Mouse (Mus musculus) heart, postnatal 0 days (tissue): Measurements from ENCODE around the gene Aoc1. TPM values are rescaled to one million over a fixed set of nuclear protein-coding genes. Genes with fewer than 3 reads are reported as not detected.

Source experiments
- ATAC-seq: fragments of 200-750 bp; cut with Nextera tagmentation; 2 replicates; pipeline ENCODE4 v1.8.0; 2017; ENCODE audit warnings: low read depth, moderate number of reproducible peaks, moderate library complexity; ENCODE audit not compliant: insufficient read depth
- DNase-seq: peaks from one replicate; pipeline ENCODE4 v3.0.0-alpha.2; 2016; ENCODE audit warnings: low spot score
- H3K27ac ChIP-seq: fragments of 300-500 bp; sonication (generic); 2 replicates; pipeline ENCODE4 v1.5.1; 2014; ENCODE audit warnings: low read depth, mild to moderate bottlenecking
- H3K27me3 ChIP-seq: fragments of 300-500 bp; sonication (generic); 2 replicates; pipeline ENCODE4 v1.6.1; 2014; ENCODE audit warnings: low read length, mixed read lengths; ENCODE audit not compliant: control insufficient read depth, insufficient read depth
- H3K36me3 ChIP-seq: fragments of 300-500 bp; sonication (generic); replicated peaks from 2 replicates; pipeline ENCODE4 v1.6.1; 2014; ENCODE audit warnings: low read length, mixed read lengths; ENCODE audit not compliant: control insufficient read depth, insufficient read depth
- H3K4me1 ChIP-seq: fragments of 300-500 bp; sonication (generic); 2 replicates; pipeline ENCODE4 v1.6.1; 2014; ENCODE audit warnings: antibody characterized with exemption; ENCODE audit not compliant: control insufficient read depth, insufficient read depth
- H3K4me2 ChIP-seq: fragments of 300-500 bp; sonication (generic); 2 replicates; pipeline ENCODE4 v1.6.1; 2014; ENCODE audit warnings: low read depth, mild to moderate bottlenecking, low read length, moderate library complexity
- H3K4me3 ChIP-seq: fragments of 300-500 bp; sonication (generic); 2 replicates; pipeline ENCODE4 v1.5.1; 2014; ENCODE audit warnings: low read depth, low read length
- H3K9ac ChIP-seq: fragments of 300-500 bp; sonication (generic); replicated peaks from 2 replicates; pipeline ENCODE4 v1.6.1; 2014; ENCODE audit warnings: low read depth, low read length, mixed read lengths
- H3K9me3 ChIP-seq: fragments of 300-500 bp; sonication (generic); replicated peaks from 2 replicates; pipeline ENCODE4 v1.6.1; 2016; ENCODE audit warnings: low read length; ENCODE audit not compliant: control insufficient read depth
- CTCF ChIP-seq: IDR thresholded peaks from 2 replicates; pipeline ENCODE4 v1.5.1; 2016; ENCODE audit warnings: antibody characterized with exemption, control low read depth, low read depth
- EP300 ChIP-seq: IDR thresholded peaks from 2 replicates; pipeline ENCODE4 v1.6.1; 2016; ENCODE audit warnings: antibody characterized with exemption, low read depth
- WGBS: fragments of 180-500 bp; shearing (Covaris S2); extraction: QIAGEN DNeasy Blood & Tissue Kit; methylation state at CpG from one replicate; pipeline ENCODE4 v1.1.7; 2014; 5-methylcytosine and 5-hydroxymethylcytosine counted together
- polyA plus RNA-seq: library from polyadenylated mRNA; unstranded; fragments of >200 nt; fragmentation: Nextera tagmentation; extraction: Ambion mirVana; gene quantifications from 2 replicates; pipeline ENCODE4 v1.2.1, GENCODE M21; 2015
- total RNA-seq: library from RNA; depleted of rRNA; stranded (reverse); fragments of >200 nt; gene quantifications from 2 replicates; pipeline ENCODE4 v1.2.3, GENCODE M21; 2014; ENCODE audit warnings: low replicate concordance; rRNA removed

Gene Aoc1
- 0.99 TPM in 1 of 2 replicates, not detected in the other for total RNA-seq
- 0.26 TPM in 1 of 2 replicates, not detected in the other for polyA plus RNA-seq

- ATAC-seq (no peak), DNase-seq (no peak)
- H3K4me3 ChIP-seq, result no peak within 1 kb of the TSS
- 71% methylated on average over 5 of the region's 5 CpGs for WGBS
- H3K36me3 ChIP-seq, result no peaks in the 10 kb centered on the region
- no peaks in the 10 kb centered on the region for H3K4me1 ChIP-seq
- H3K9me3 ChIP-seq, result no peaks in the 10 kb centered on the region
- TF ChIP-seq EP300, result no peak
- no peak for TF ChIP-seq CTCF
- no peak within 1 kb of the TSS for H3K9ac ChIP-seq
- H3K4me2 ChIP-seq, result no peak within 1 kb of the TSS
- H3K27me3 ChIP-seq, result no peaks in the 10 kb centered on the region
- H3K27ac ChIP-seq, result no peak within 1 kb of the TSS
Measured at GRCm38 (mm10) chr6:48872596-48872995, at the start of gene Aoc1. TSS of gene Aoc1 (plus strand) at chr6:48872896.

- Histone ChIP-seq H3K4me3 (no peak overlapping the region), H3K27me3 (no peaks in the 10 kb centered on the region), H3K4me2 (no peak overlapping the region), H3K27ac (no peak overlapping the region), H3K9ac (no peak overlapping the region), H3K9me3 (no peaks in the 10 kb centered on the region), H3K36me3 (no peaks in the 10 kb centered on the region), H3K4me1 (peaks cover 4% of the 10 kb centered on the region; the same call in 1 of the 2 replicates)
- TF ChIP-seq EP300 (no peak), CTCF (no peak)
- DNase-seq (no peak), ATAC-seq (no peak)
- 72% methylated on average over 7 of the region's 7 CpGs for WGBS
Measured at GRCm38 (mm10) chr6:48825016-48825415, 47.7 kb upstream of the Aoc1 start.

GRCm38 (mm10) chr6:48828976-48829375 is 43.7 kb upstream of the Aoc1 start:
- ATAC-seq, result no peak

GRCm38 (mm10) chr6:48829651-48830050 is 43.0 kb upstream of the Aoc1 start:
- Histone ChIP-seq H3K4me3 (no peak overlapping the region), H3K27ac (no peak overlapping the region), H3K4me2 (no peak overlapping the region), H3K36me3 (peaks cover 19% of the 10 kb centered on the region), H3K4me1 (peaks cover 4% of the 10 kb centered on the region; the same call in 1 of the 2 replicates), H3K27me3 (no peaks in the 10 kb centered on the region), H3K9me3 (no peaks in the 10 kb centered on the region), H3K9ac (no peak overlapping the region)
- TF ChIP-seq CTCF (no peak), EP300 (no peak)
- ATAC-seq, result no peak
- DNase-seq, result no peak

More at GRCm38 (mm10) chr6:48828976-48829375, 43.7 kb upstream of the Aoc1 start:
- peaks cover 4% of the 10 kb centered on the region; the same call in 1 of the 2 replicates for H3K4me1 ChIP-seq
- no peak overlapping the region for H3K9ac ChIP-seq
- H3K36me3 ChIP-seq, result peaks cover 12% of the 10 kb centered on the region
- WGBS, result 32% methylated on average over 1 of the region's 1 CpGs
- DNase-seq, result no peak
- no peaks in the 10 kb centered on the region for H3K27me3 ChIP-seq
- no peak overlapping the region for H3K4me3 ChIP-seq
- H3K9me3 ChIP-seq, result no peaks in the 10 kb centered on the region
- TF ChIP-seq EP300 (no peak), CTCF (no peak)
- no peak overlapping the region for H3K27ac ChIP-seq
- no peak overlapping the region for H3K4me2 ChIP-seq

- no peak overlapping the region for H3K4me2 ChIP-seq
- no peaks in the 10 kb centered on the region for H3K9me3 ChIP-seq
- DNase-seq, result no peak
- peaks cover 4% of the 10 kb centered on the region; the same call in 1 of the 2 replicates for H3K4me1 ChIP-seq
- no peak overlapping the region for H3K4me3 ChIP-seq
- no peak for ATAC-seq
- H3K9ac ChIP-seq, result no peak overlapping the region
- TF ChIP-seq EP300, result no peak
- TF ChIP-seq CTCF, result no peak
- no peak overlapping the region for H3K27ac ChIP-seq
- H3K27me3 ChIP-seq, result no peaks in the 10 kb centered on the region
- H3K36me3 ChIP-seq, result peaks cover 24% of the 10 kb centered on the region
- WGBS, result 44% methylated on average over 1 of the region's 1 CpGs
Measured at GRCm38 (mm10) chr6:48830241-48830640, 42.5 kb upstream of the Aoc1 start.

- no peak overlapping the region for H3K9ac ChIP-seq
- H3K27ac ChIP-seq, result no peak overlapping the region
- no peak for DNase-seq
- H3K36me3 ChIP-seq, result peaks cover 27% of the 10 kb centered on the region
- H3K4me1 ChIP-seq, result peaks cover 4% of the 10 kb centered on the region; the same call in 1 of the 2 replicates
- H3K9me3 ChIP-seq, result no peaks in the 10 kb centered on the region
- WGBS, result 74% methylated on average over 5 of the region's 5 CpGs
- H3K4me3 ChIP-seq, result no peak overlapping the region
- no peaks in the 10 kb centered on the region for H3K27me3 ChIP-seq
- H3K4me2 ChIP-seq, result no peak overlapping the region
- TF ChIP-seq EP300, result no peak
- TF ChIP-seq CTCF, result no peak
- ATAC-seq, result no peak
Measured at GRCm38 (mm10) chr6:48831141-48831540, 41.6 kb upstream of the Aoc1 start.
